Mouse (Mus musculus) liver, embryonic 15.5 days (tissue): ENCODE data around the gene Nupl1. TPM values are rescaled to one million over a fixed set of nuclear protein-coding genes. Genes with fewer than 3 reads are reported as not detected.

Source experiments
- ATAC-seq: fragments of 200-750 bp; cut with Nextera tagmentation; 2 replicates; pipeline ENCODE4 v1.8.0; 2017; ENCODE audit warnings: moderate number of reproducible peaks, mild to moderate bottlenecking, moderate library complexity; ENCODE audit not compliant: insufficient read depth
- H3K27ac ChIP-seq: fragments of 300-500 bp; sonication (generic); replicated peaks from 2 replicates; pipeline ENCODE4 v1.5.1; 2015; ENCODE audit warnings: mild to moderate bottlenecking, inconsistent platforms
- H3K27me3 ChIP-seq: fragments of 300-500 bp; sonication (generic); 2 replicates; pipeline ENCODE4 v1.6.1; 2015; ENCODE audit warnings: mild to moderate bottlenecking, inconsistent platforms
- H3K36me3 ChIP-seq: fragments of 300-500 bp; sonication (generic); replicated peaks from 2 replicates; pipeline ENCODE4 v1.6.1; 2015; ENCODE audit warnings: moderate library complexity, mild to moderate bottlenecking, inconsistent platforms
- H3K4me1 ChIP-seq: fragments of 300-500 bp; sonication (generic); replicated peaks from 2 replicates; pipeline ENCODE4 v1.6.1; 2015; ENCODE audit warnings: inconsistent platforms
- H3K4me2 ChIP-seq: fragments of 300-500 bp; sonication (generic); 2 replicates; pipeline ENCODE4 v1.6.1; 2015; ENCODE audit warnings: moderate library complexity, mild to moderate bottlenecking, inconsistent platforms
- H3K4me3 ChIP-seq: fragments of 300-500 bp; sonication (generic); replicated peaks from 2 replicates; pipeline ENCODE4 v1.5.1; 2015; ENCODE audit warnings: mild to moderate bottlenecking, inconsistent platforms
- H3K9ac ChIP-seq: fragments of 300-500 bp; sonication (generic); 2 replicates; pipeline ENCODE4 v1.6.1; 2015; ENCODE audit warnings: moderate library complexity, mild to moderate bottlenecking, inconsistent platforms
- H3K9me3 ChIP-seq: fragments of 300-500 bp; sonication (generic); replicated peaks from 2 replicates; pipeline ENCODE4 v1.6.1; 2016; ENCODE audit warnings: inconsistent platforms
- WGBS: fragments of 180-500 bp; shearing (Covaris S2); methylation state at CpG from one replicate; pipeline ENCODE4 v1.1.7; 2015; ENCODE audit warnings: mixed read lengths; ENCODE audit not compliant: insufficient replicate concordance; 5-methylcytosine and 5-hydroxymethylcytosine counted together
- polyA plus RNA-seq: library from polyadenylated mRNA; unstranded; fragments of >200 nt; fragmentation: Nextera tagmentation; extraction: Ambion mirVana; gene quantifications from 2 replicates; pipeline ENCODE4 v1.2.1, GENCODE M21; 2015

Gene Nupl1
- polyA plus RNA-seq, result 0.05 TPM in 1 of 2 replicates, not detected in the other

- Histone ChIP-seq H3K4me1 (peaks cover 35% of the 10 kb centered on the region), H3K9ac (peak within 1 kb of the TSS; percentile 99), H3K36me3 (peaks cover 3% of the 10 kb centered on the region), H3K27me3 (no peaks in the 10 kb centered on the region), H3K4me2 (peak within 1 kb of the TSS; percentile 89), H3K9me3 (no peaks in the 10 kb centered on the region), H3K4me3 (peak within 1 kb of the TSS; percentile 98), H3K27ac (peak within 1 kb of the TSS; percentile 89)
- under 1% methylated on average over 62 of the region's 62 CpGs for WGBS
- peak; percentile 99 for ATAC-seq
Observed at GRCm38 (mm10) chr14:60251281-60252003, at the start of gene Nupl1, which contains the start of gene Gm49336. Gene Nupl1 (minus strand): TSS chr14:60251431. Gene Gm49336 (minus strand): TSS chr14:60251507.

- Histone ChIP-seq H3K27ac (no peak overlapping the region), H3K4me2 (no peak overlapping the region), H3K4me3 (no peak overlapping the region), H3K27me3 (no peaks in the 10 kb centered on the region), H3K9ac (no peak overlapping the region), H3K36me3 (peaks cover 43% of the 10 kb centered on the region), H3K9me3 (no peaks in the 10 kb centered on the region), H3K4me1 (no peaks in the 10 kb centered on the region)
- ATAC-seq, result no peak
- WGBS, result 73% methylated on average over 6 of the region's 6 CpGs
Observed at GRCm38 (mm10) chr14:60301024-60301423, 49.8 kb upstream of the Nupl1 start.

GRCm38 (mm10) chr14:60300224-60300991, 49.2 kb upstream of the Nupl1 start:
- Histone ChIP-seq H3K4me3 (no peak overlapping the region), H3K4me2 (no peak overlapping the region), H3K27ac (no peak overlapping the region), H3K36me3 (peaks cover 45% of the 10 kb centered on the region), H3K9ac (no peak overlapping the region), H3K27me3 (no peaks in the 10 kb centered on the region), H3K4me1 (no peaks in the 10 kb centered on the region), H3K9me3 (no peaks in the 10 kb centered on the region)
- WGBS, result 80% methylated on average over 14 of the region's 14 CpGs
- ATAC-seq, result no peak

- Histone ChIP-seq H3K9ac (no peak overlapping the region), H3K27me3 (no peaks in the 10 kb centered on the region), H3K4me1 (no peaks in the 10 kb centered on the region), H3K4me2 (no peak overlapping the region), H3K36me3 (peaks cover 50% of the 10 kb centered on the region), H3K9me3 (no peaks in the 10 kb centered on the region), H3K4me3 (no peak overlapping the region), H3K27ac (no peak overlapping the region)
- ATAC-seq, result no peak
- 57% methylated on average over 1 of the region's 1 CpGs for WGBS
Observed at GRCm38 (mm10) chr14:60295531-60295930, 44.3 kb upstream of the Nupl1 start.

- no peak for ATAC-seq
- no peaks in the 10 kb centered on the region for H3K27me3 ChIP-seq
- no peaks in the 10 kb centered on the region for H3K9me3 ChIP-seq
- 42% methylated on average over 4 of the region's 4 CpGs for WGBS
- no peaks in the 10 kb centered on the region for H3K4me1 ChIP-seq
- H3K9ac ChIP-seq, result no peak overlapping the region
- no peak overlapping the region for H3K27ac ChIP-seq
- H3K4me3 ChIP-seq, result no peak overlapping the region
- H3K4me2 ChIP-seq, result no peak overlapping the region
- peaks cover 35% of the 10 kb centered on the region for H3K36me3 ChIP-seq
Observed at GRCm38 (mm10) chr14:60290363-60290762, 39.1 kb upstream of the Nupl1 start.

- Histone ChIP-seq H3K27ac (no peak overlapping the region), H3K9ac (no peak overlapping the region), H3K4me2 (no peak overlapping the region), H3K27me3 (no peaks in the 10 kb centered on the region), H3K36me3 (peaks cover 27% of the 10 kb centered on the region), H3K4me1 (no peaks in the 10 kb centered on the region), H3K4me3 (no peak overlapping the region), H3K9me3 (no peaks in the 10 kb centered on the region)
- WGBS, result 78% methylated on average over 7 of the region's 7 CpGs
- ATAC-seq, result no peak
Observed at GRCm38 (mm10) chr14:60286194-60286863, 35.1 kb upstream of the Nupl1 start.

GRCm38 (mm10) chr14:60275301-60276276, 24.4 kb upstream of the Nupl1 start:
- no peak for ATAC-seq
- H3K9me3 ChIP-seq, result no peaks in the 10 kb centered on the region
- WGBS, result 84% methylated on average over 7 of the region's 7 CpGs
- no peak overlapping the region for H3K27ac ChIP-seq
- peaks cover 9% of the 10 kb centered on the region for H3K4me1 ChIP-seq
- no peak overlapping the region for H3K9ac ChIP-seq
- no peak overlapping the region for H3K4me3 ChIP-seq
- no peak overlapping the region for H3K4me2 ChIP-seq
- no peaks in the 10 kb centered on the region for H3K27me3 ChIP-seq
- 0 out of 2 replicates have a peak, but pooled peaks cover 2% of the 10 kb centered on the region for H3K36me3 ChIP-seq

- no peaks in the 10 kb centered on the region for H3K27me3 ChIP-seq
Observed at GRCm38 (mm10) chr14:60273346-60273745, 22.1 kb upstream of the Nupl1 start.

GRCm38 (mm10) chr14:60269333-60269732, 18.1 kb upstream of the Nupl1 start:
- Histone ChIP-seq H3K9me3 (no peaks in the 10 kb centered on the region), H3K9ac (no peak overlapping the region), H3K4me3 (no peak overlapping the region), H3K27ac (peak overlapping the region; percentile 51; the same call in 1 of the 2 replicates), H3K4me2 (peak overlapping the region; percentile 18), H3K36me3 (no peaks in the 10 kb centered on the region), H3K27me3 (no peaks in the 10 kb centered on the region), H3K4me1 (peaks cover 27% of the 10 kb centered on the region)
- 31% methylated on average over 6 of the region's 6 CpGs for WGBS
- ATAC-seq, result no peak

More at GRCm38 (mm10) chr14:60273346-60273745, 22.1 kb upstream of the Nupl1 start:
- H3K4me1 ChIP-seq, result peaks cover 15% of the 10 kb centered on the region
- ATAC-seq, result no peak
- WGBS, result 43% methylated on average over 6 of the region's 6 CpGs
- H3K4me2 ChIP-seq, result no peak overlapping the region
- H3K4me3 ChIP-seq, result no peak overlapping the region
- H3K9ac ChIP-seq, result no peak overlapping the region
- H3K36me3 ChIP-seq, result no peaks in the 10 kb centered on the region
- H3K9me3 ChIP-seq, result no peaks in the 10 kb centered on the region
- H3K27ac ChIP-seq, result no peak overlapping the region; the same call in 1 of the 2 replicates
